Mouse (Mus musculus) kidney, postnatal 4 days (tissue): ENCODE measurements around the gene D10Wsu102e.

Source experiments
- DNase-seq, 2 experiments: peaks; one replicate each; pipeline ENCODE4 v3.0.0; 2021; ENCODE audit warnings: mixed read lengths in 2 of 2

The D10Wsu102e gene

GRCm38 (mm10) chr10:83359956-83360355 lies at the start of gene D10Wsu102e:
D10Wsu102e (plus strand) TSS chr10:83360221.
- peak; percentile 98 for DNase-seq

- DNase-seq: no peak
These were observed 49.7 kb upstream of the D10Wsu102e start for GRCm38 (mm10) chr10:83310356-83310755.

GRCm38 (mm10) chr10:83313033-83313432 lies 47.0 kb upstream of the D10Wsu102e start:
- DNase-seq: no peak

- no peak for DNase-seq
These were observed 39.6 kb upstream of the D10Wsu102e start for GRCm38 (mm10) chr10:83320396-83320795.

- no peak for DNase-seq
These were observed 39.2 kb upstream of the D10Wsu102e start for GRCm38 (mm10) chr10:83320870-83321269.

GRCm38 (mm10) chr10:83321528-83321927 lies 38.5 kb upstream of the D10Wsu102e start:
- DNase-seq: no peak

- no peak for DNase-seq
These were observed 37.4 kb upstream of the D10Wsu102e start for GRCm38 (mm10) chr10:83322551-83323100.

GRCm38 (mm10) chr10:83324871-83325270 lies 35.1 kb upstream of the D10Wsu102e start:
- DNase-seq: no peak

- no peak for DNase-seq
These were observed 34.1 kb upstream of the D10Wsu102e start for GRCm38 (mm10) chr10:83325903-83326302.

- peak in 1 of 2 experiments; percentile 10 for DNase-seq
These were observed 33.3 kb upstream of the D10Wsu102e start for GRCm38 (mm10) chr10:83326648-83327285.

- DNase-seq: no peak
These were observed 31.2 kb upstream of the D10Wsu102e start for GRCm38 (mm10) chr10:83328791-83329190.

GRCm38 (mm10) chr10:83330336-83330735 lies 29.7 kb upstream of the D10Wsu102e start:
- DNase-seq: no peak

- no peak for DNase-seq
These were observed 28.2 kb upstream of the D10Wsu102e start for GRCm38 (mm10) chr10:83331811-83332210.

GRCm38 (mm10) chr10:83332581-83332980 lies 27.4 kb upstream of the D10Wsu102e start:
- no peak for DNase-seq

- DNase-seq: no peak
These were observed 23.7 kb upstream of the D10Wsu102e start for GRCm38 (mm10) chr10:83336336-83336735.

- DNase-seq: peak; percentile 53 to 72
These were observed 22.7 kb upstream of the D10Wsu102e start, which contains the start of gene Slc41a2 for GRCm38 (mm10) chr10:83337159-83337951. Slc41a2 (minus strand) TSS chr10:83337882.

- no peak for DNase-seq
These were observed 21.9 kb upstream of the D10Wsu102e start for GRCm38 (mm10) chr10:83337971-83338598.

- peak; percentile 18 to 34 for DNase-seq
These were observed 18.8 kb upstream of the D10Wsu102e start for GRCm38 (mm10) chr10:83341226-83341625.

GRCm38 (mm10) chr10:83343171-83343570 lies 16.9 kb upstream of the D10Wsu102e start:
- no peak for DNase-seq

GRCm38 (mm10) chr10:83343828-83344685 lies 16.0 kb upstream of the D10Wsu102e start:
- DNase-seq: no peak

- DNase-seq: no peak
These were observed 14.2 kb upstream of the D10Wsu102e start for GRCm38 (mm10) chr10:83345693-83346358.

GRCm38 (mm10) chr10:83346359-83346736 lies 13.7 kb upstream of the D10Wsu102e start:
- DNase-seq: no peak
